Mouse (Mus musculus): ENCODE measurements at regions not wholly inside any gene's neighbourhood (a gene's known extent, or its start where the extent isn't known, plus 50 kb on each side); places are given as distances from the start of the nearest gene placed in this dataset.

- H3K4me2 ChIP-seq (ENCODE audit: low read depth) = no peak overlapping the region
- no peak overlapping the region for H3ac ChIP-seq (ENCODE audit: control insufficient read depth, insufficient read length)
- H3K36me3 ChIP-seq (ENCODE audit: control insufficient read depth, insufficient read depth) = no peaks in the 10 kb centered on the region
- no peaks in the 10 kb centered on the region for H3K27me3 ChIP-seq (ENCODE audit: control insufficient read depth, insufficient read depth, insufficient read length)
- no peak overlapping the region for H3K4me3 ChIP-seq
- no peak for TF ChIP-seq MAX (IDR thresholded peaks at IDR 0.05; ENCODE audit: low read depth)
- no peak for TF ChIP-seq TCF12 (IDR thresholded peaks at IDR 0.05; ENCODE audit: insufficient read depth, poor library complexity, severe bottlenecking)
- no peak for TF ChIP-seq MYOG (IDR thresholded peaks at IDR 0.05; ENCODE audit: control insufficient read depth in 1 of 3, insufficient read depth in 1 of 3, insufficient read length in 2 of 3, low read depth in 2 of 3)
- no peak for TF ChIP-seq POLR2AphosphoS2 (IDR thresholded peaks at IDR 0.05; ENCODE audit: insufficient read length, low read depth)
- no peak for TF ChIP-seq TCF3 (IDR thresholded peaks at IDR 0.05; ENCODE audit: insufficient read length, low read depth)
- no peak for TF ChIP-seq SRF (IDR thresholded peaks at IDR 0.05; ENCODE audit: control insufficient read depth, insufficient read length, low read depth)
- TF ChIP-seq MYOD1 (IDR thresholded peaks at IDR 0.05; ENCODE audit: control insufficient read depth in 1 of 3, insufficient read length in 2 of 3, low read depth in 2 of 3) = no peak
- TF ChIP-seq POLR2A (IDR thresholded peaks at IDR 0.05; ENCODE audit: insufficient read length, low read depth) = no peak
- TF ChIP-seq USF1 (IDR thresholded peaks at IDR 0.05; ENCODE audit: low read depth) = no peak
- TF ChIP-seq CEBPB (IDR thresholded peaks at IDR 0.05; ENCODE audit: insufficient read depth, poor library complexity, severe bottlenecking) = no peak
- no peak for TF ChIP-seq REST (IDR thresholded peaks at IDR 0.05; ENCODE audit: insufficient read depth, insufficient read length)
- no peak for TF ChIP-seq E2F4 (IDR thresholded peaks at IDR 0.05; ENCODE audit: insufficient read depth)
- no peaks in the 10 kb centered on the region for H3K79me2 ChIP-seq (ENCODE audit: control insufficient read depth, insufficient read depth)
These were observed 159.6 kb downstream of the Adgrd1 start for GRCm38 (mm10) chr5:129256136-129256535.

GRCm38 (mm10) chr5:129257206-129257605 lies 160.7 kb downstream of the Adgrd1 start:
- H3K79me2 ChIP-seq (ENCODE audit: control insufficient read depth, insufficient read depth) = no peaks in the 10 kb centered on the region
- no peak overlapping the region for H3K4me3 ChIP-seq
- no peak overlapping the region for H3K4me2 ChIP-seq (ENCODE audit: low read depth)
- no peaks in the 10 kb centered on the region for H3K27me3 ChIP-seq (ENCODE audit: control insufficient read depth, insufficient read depth, insufficient read length)
- no peaks in the 10 kb centered on the region for H3K36me3 ChIP-seq (ENCODE audit: control insufficient read depth, insufficient read depth)
- H3ac ChIP-seq (ENCODE audit: control insufficient read depth, insufficient read length) = no peak overlapping the region
- TF ChIP-seq MAX (IDR thresholded peaks at IDR 0.05; ENCODE audit: low read depth) (no peak), POLR2A (IDR thresholded peaks at IDR 0.05; ENCODE audit: insufficient read length, low read depth) (no peak), TCF3 (IDR thresholded peaks at IDR 0.05; ENCODE audit: insufficient read length, low read depth) (no peak), E2F4 (IDR thresholded peaks at IDR 0.05; ENCODE audit: insufficient read depth) (no peak), POLR2AphosphoS2 (IDR thresholded peaks at IDR 0.05; ENCODE audit: insufficient read length, low read depth) (no peak), MYOD1 (IDR thresholded peaks at IDR 0.05; ENCODE audit: control insufficient read depth in 1 of 3, insufficient read length in 2 of 3, low read depth in 2 of 3) (no peak), TCF12 (IDR thresholded peaks at IDR 0.05; ENCODE audit: insufficient read depth, poor library complexity, severe bottlenecking) (no peak), SRF (IDR thresholded peaks at IDR 0.05; ENCODE audit: control insufficient read depth, insufficient read length, low read depth) (no peak), REST (IDR thresholded peaks at IDR 0.05; ENCODE audit: insufficient read depth, insufficient read length) (no peak), MYOG (IDR thresholded peaks at IDR 0.05; ENCODE audit: control insufficient read depth in 1 of 3, insufficient read depth in 1 of 3, insufficient read length in 2 of 3, low read depth in 2 of 3) (no peak), CEBPB (IDR thresholded peaks at IDR 0.05; ENCODE audit: insufficient read depth, poor library complexity, severe bottlenecking) (no peak), USF1 (IDR thresholded peaks at IDR 0.05; ENCODE audit: low read depth) (no peak)

- H3K4me3 ChIP-seq = no peak overlapping the region
- no peak overlapping the region for H3ac ChIP-seq (ENCODE audit: control insufficient read depth, insufficient read length)
- peaks cover 23% of the 10 kb centered on the region for H3K27me3 ChIP-seq (ENCODE audit: control insufficient read depth, insufficient read depth, insufficient read length)
- no peak for TF ChIP-seq REST (IDR thresholded peaks at IDR 0.05; ENCODE audit: insufficient read depth, insufficient read length)
- no peak for TF ChIP-seq USF1 (IDR thresholded peaks at IDR 0.05; ENCODE audit: low read depth)
- TF ChIP-seq CEBPB (IDR thresholded peaks at IDR 0.05; ENCODE audit: insufficient read depth, poor library complexity, severe bottlenecking) = no peak
- no peak overlapping the region for H3K4me2 ChIP-seq (ENCODE audit: low read depth)
- no peaks in the 10 kb centered on the region for H3K36me3 ChIP-seq (ENCODE audit: control insufficient read depth, insufficient read depth)
- no peaks in the 10 kb centered on the region for H3K79me2 ChIP-seq (ENCODE audit: control insufficient read depth, insufficient read depth)
These were observed 164.1 kb downstream of the Adgrd1 start for GRCm38 (mm10) chr5:129260689-129261088.

GRCm38 (mm10) chr5:129263118-129263517 lies 166.6 kb downstream of the Adgrd1 start:
- no peaks in the 10 kb centered on the region for H3K36me3 ChIP-seq (ENCODE audit: control insufficient read depth, insufficient read depth)
- no peaks in the 10 kb centered on the region for H3K79me2 ChIP-seq (ENCODE audit: control insufficient read depth, insufficient read depth)
- TF ChIP-seq SRF (IDR thresholded peaks at IDR 0.05; ENCODE audit: control insufficient read depth, insufficient read length, low read depth) = no peak
- no peak for TF ChIP-seq CEBPB (IDR thresholded peaks at IDR 0.05; ENCODE audit: insufficient read depth, poor library complexity, severe bottlenecking)
- no peak for TF ChIP-seq MAX (IDR thresholded peaks at IDR 0.05; ENCODE audit: low read depth)
- no peak for TF ChIP-seq E2F4 (IDR thresholded peaks at IDR 0.05; ENCODE audit: insufficient read depth)
- TF ChIP-seq POLR2A (IDR thresholded peaks at IDR 0.05; ENCODE audit: insufficient read length, low read depth) = no peak
- H3K27me3 ChIP-seq (ENCODE audit: control insufficient read depth, insufficient read depth, insufficient read length) = peaks cover 29% of the 10 kb centered on the region
- no peak overlapping the region for H3K4me3 ChIP-seq
- no peak overlapping the region for H3ac ChIP-seq (ENCODE audit: control insufficient read depth, insufficient read length)
- no peak overlapping the region for H3K4me2 ChIP-seq (ENCODE audit: low read depth)

GRCm38 (mm10) chr5:129264363-129264762 lies 167.8 kb downstream of the Adgrd1 start:
- Histone ChIP-seq H3K79me2 (ENCODE audit: control insufficient read depth, insufficient read depth) (no peaks in the 10 kb centered on the region), H3K36me3 (ENCODE audit: control insufficient read depth, insufficient read depth) (no peaks in the 10 kb centered on the region), H3K27me3 (ENCODE audit: control insufficient read depth, insufficient read depth, insufficient read length) (peaks cover 42% of the 10 kb centered on the region), H3K4me3 (no peak overlapping the region), H3ac (ENCODE audit: control insufficient read depth, insufficient read length) (no peak overlapping the region), H3K4me2 (ENCODE audit: low read depth) (no peak overlapping the region)
- no peak for TF ChIP-seq E2F4 (IDR thresholded peaks at IDR 0.05; ENCODE audit: insufficient read depth)
- no peak for TF ChIP-seq USF1 (IDR thresholded peaks at IDR 0.05; ENCODE audit: low read depth)
- no peak for TF ChIP-seq MAX (IDR thresholded peaks at IDR 0.05; ENCODE audit: low read depth)
- TF ChIP-seq REST (IDR thresholded peaks at IDR 0.05; ENCODE audit: insufficient read depth, insufficient read length) = no peak
- no peak for TF ChIP-seq SRF (IDR thresholded peaks at IDR 0.05; ENCODE audit: control insufficient read depth, insufficient read length, low read depth)
